Mouse (Mus musculus) intestine, embryonic 16.5 days (tissue): Measurements from ENCODE around the gene Nacad. TPM values are rescaled to one million over a fixed set of nuclear protein-coding genes. Genes with fewer than 3 reads are reported as not detected.

ENCODE experiments used
- ATAC-seq: fragments of 200-750 bp; cut with Nextera tagmentation; 2 replicates; pipeline ENCODE4 v1.8.0; 2017; ENCODE audit warnings: moderate TSS enrichment, moderate library complexity
- H3K27ac ChIP-seq: fragments of 300-500 bp; sonication (generic); 2 replicates; pipeline ENCODE4 v1.5.1; 2014; ENCODE audit warnings: mild to moderate bottlenecking, low read length
- H3K27me3 ChIP-seq: fragments of 300-500 bp; sonication (generic); replicated peaks from 2 replicates; pipeline ENCODE4 v1.6.1; 2014; ENCODE audit warnings: low read length, control low read depth, mixed read lengths; ENCODE audit not compliant: control insufficient read depth, insufficient read depth
- H3K36me3 ChIP-seq: fragments of 300-500 bp; sonication (generic); 2 replicates; pipeline ENCODE4 v1.6.1; 2014; ENCODE audit warnings: low read length, control low read depth; ENCODE audit not compliant: control insufficient read depth, insufficient read depth
- H3K4me1 ChIP-seq: fragments of 300-500 bp; sonication (generic); 2 replicates; pipeline ENCODE4 v1.6.1; 2014; ENCODE audit warnings: low read length, control low read depth, mixed read lengths; ENCODE audit not compliant: control insufficient read depth, insufficient read depth
- H3K4me2 ChIP-seq: fragments of 300-500 bp; sonication (generic); 2 replicates; pipeline ENCODE4 v1.6.1; 2014; ENCODE audit warnings: low read depth, low read length, control low read depth
- H3K4me3 ChIP-seq: fragments of 300-500 bp; sonication (generic); 2 replicates; pipeline ENCODE4 v1.5.1; 2014; ENCODE audit warnings: mild to moderate bottlenecking, low read length
- H3K9ac ChIP-seq: fragments of 300-500 bp; sonication (generic); 2 replicates; pipeline ENCODE4 v1.6.1; 2014; ENCODE audit warnings: low read depth, low read length
- H3K9me3 ChIP-seq: fragments of 300-500 bp; sonication (generic); 2 replicates; pipeline ENCODE4 v1.6.1; 2016; ENCODE audit warnings: low read length, control low read depth; ENCODE audit not compliant: control insufficient read depth
- WGBS: fragments of 180-500 bp; shearing (Covaris S2); extraction: QIAGEN DNeasy Blood & Tissue Kit; methylation state at CpG from one replicate; pipeline ENCODE4 v1.1.7; 2014; 5-methylcytosine and 5-hydroxymethylcytosine counted together
- polyA plus RNA-seq: library from polyadenylated mRNA; unstranded; fragments of >200 nt; fragmentation: Nextera tagmentation; extraction: Ambion mirVana; gene quantifications from 2 replicates; pipeline ENCODE4 v1.2.1, GENCODE M21; 2015

Nacad gene
- polyA plus RNA-seq, 1 experiment from 2014 or later, result 5.5 TPM

DNA sequence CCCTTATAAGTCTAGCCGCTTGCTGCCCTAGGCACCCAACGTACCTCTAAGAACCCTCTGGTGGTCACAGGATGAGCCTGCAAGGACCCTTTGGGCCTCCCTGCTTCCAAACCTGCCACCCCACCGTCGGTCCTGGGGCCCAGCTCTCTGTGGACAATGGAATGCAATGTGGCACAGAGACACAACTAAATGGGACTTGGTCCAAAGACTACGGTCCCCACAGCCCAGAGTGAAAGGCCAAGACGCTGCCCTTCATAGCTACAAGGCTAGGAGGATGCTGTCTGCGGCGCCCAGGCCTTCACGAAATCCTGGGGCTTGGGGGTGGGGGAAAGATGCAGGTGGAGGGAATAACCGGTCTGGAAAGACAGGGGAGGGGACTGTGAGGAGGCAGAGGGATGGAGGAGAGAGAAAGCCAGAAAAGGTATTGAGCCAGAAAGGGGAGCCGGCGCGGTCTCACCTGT lies 802 bp downstream of the Nacad start:
- Histone ChIP-seq H3K4me2 (peak overlapping the region; percentile 70), H3K9ac (peak overlapping the region; percentile 61), H3K9me3 (no peaks in the 10 kb centered on the region), H3K4me3 (peak overlapping the region; percentile 49), H3K36me3 (no peaks in the 10 kb centered on the region), H3K4me1 (peaks cover 21% of the 10 kb centered on the region), H3K27ac (0 out of 2 replicates have a peak overlapping the region, but pooled peaks have one; percentile 18), H3K27me3 (peaks cover 21% of the 10 kb centered on the region; the same call in 1 of the 2 replicates)
- ATAC-seq, result no peak
- 19% methylated on average over 13 of the region's 13 CpGs for WGBS

DNA sequence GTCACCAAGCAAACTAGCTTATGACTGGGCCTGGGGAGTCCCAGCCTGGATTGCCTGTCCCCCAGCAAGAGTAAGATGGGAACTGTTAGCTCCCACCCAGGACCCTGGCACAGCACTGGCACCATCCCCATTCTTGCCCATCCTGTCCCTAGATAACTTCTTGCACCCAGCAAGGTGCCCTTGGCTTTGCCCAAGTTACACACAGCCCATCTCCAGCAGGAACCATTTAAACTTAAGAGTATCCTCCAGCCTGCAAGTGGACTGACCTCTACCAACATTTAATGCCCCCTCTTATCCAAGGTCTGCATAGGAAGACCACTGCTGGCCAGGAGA lies 1.3 kb downstream of the Nacad start:
- H3K9ac ChIP-seq, result no peak overlapping the region
- peaks cover 21% of the 10 kb centered on the region; the same call in 1 of the 2 replicates for H3K27me3 ChIP-seq
- H3K4me2 ChIP-seq, result peak overlapping the region; percentile 70; the same call in 1 of the 2 replicates
- no peak overlapping the region for H3K27ac ChIP-seq
- no peaks in the 10 kb centered on the region for H3K9me3 ChIP-seq
- H3K36me3 ChIP-seq, result no peaks in the 10 kb centered on the region
- ATAC-seq, result no peak
- peaks cover 21% of the 10 kb centered on the region for H3K4me1 ChIP-seq
- H3K4me3 ChIP-seq, result peak overlapping the region; percentile 49

DNA sequence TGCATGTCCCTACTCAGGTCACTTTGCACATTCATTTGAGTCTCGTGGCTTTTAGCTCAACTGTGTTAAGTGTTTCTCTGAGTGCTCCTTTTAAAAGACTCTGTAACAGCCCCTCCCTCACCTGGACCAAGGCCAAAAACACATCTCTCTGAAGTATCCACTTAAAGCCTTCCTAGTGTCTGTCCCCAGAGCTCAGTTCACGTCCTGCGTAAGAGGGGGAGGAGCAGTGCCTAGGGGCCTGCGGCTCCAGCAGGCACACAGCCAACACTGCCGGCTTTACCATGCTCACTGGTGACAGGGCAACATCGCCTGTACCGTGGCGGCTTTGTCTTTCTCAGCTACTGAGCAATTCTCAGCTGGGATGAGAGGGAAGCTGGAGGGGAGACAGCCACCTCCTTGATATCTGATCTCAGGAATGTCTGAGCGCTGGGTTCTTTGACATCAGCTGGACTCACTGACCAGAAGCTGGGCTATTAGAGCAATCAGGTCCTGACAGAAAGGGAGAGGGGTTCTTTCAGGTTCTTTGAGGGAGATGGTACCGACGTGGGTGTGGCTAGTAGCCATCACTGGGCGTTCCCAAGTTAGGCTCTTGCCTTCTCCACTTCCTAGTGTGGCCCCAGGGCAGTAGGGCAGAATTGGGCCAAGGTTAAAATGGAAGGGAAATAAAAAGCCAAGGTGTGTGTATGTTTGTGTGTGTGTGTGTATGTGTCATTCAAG lies 1.8 kb downstream of the Nacad start:
- peak; percentile 31; the same call in 1 of the 2 replicates for ATAC-seq
- H3K9ac ChIP-seq, result peak overlapping the region; percentile 22; the same call in 1 of the 2 replicates
- no peaks in the 10 kb centered on the region for H3K36me3 ChIP-seq
- H3K9me3 ChIP-seq, result no peaks in the 10 kb centered on the region
- peak overlapping the region; percentile 37 for H3K4me2 ChIP-seq
- H3K27ac ChIP-seq, result no peak overlapping the region
- H3K4me1 ChIP-seq, result peaks cover 27% of the 10 kb centered on the region
- H3K27me3 ChIP-seq, result peaks cover 21% of the 10 kb centered on the region; the same call in 1 of the 2 replicates
- 17% methylated on average over 12 of the region's 12 CpGs for WGBS
- peak overlapping the region; percentile 2; the same call in 1 of the 2 replicates for H3K4me3 ChIP-seq

DNA sequence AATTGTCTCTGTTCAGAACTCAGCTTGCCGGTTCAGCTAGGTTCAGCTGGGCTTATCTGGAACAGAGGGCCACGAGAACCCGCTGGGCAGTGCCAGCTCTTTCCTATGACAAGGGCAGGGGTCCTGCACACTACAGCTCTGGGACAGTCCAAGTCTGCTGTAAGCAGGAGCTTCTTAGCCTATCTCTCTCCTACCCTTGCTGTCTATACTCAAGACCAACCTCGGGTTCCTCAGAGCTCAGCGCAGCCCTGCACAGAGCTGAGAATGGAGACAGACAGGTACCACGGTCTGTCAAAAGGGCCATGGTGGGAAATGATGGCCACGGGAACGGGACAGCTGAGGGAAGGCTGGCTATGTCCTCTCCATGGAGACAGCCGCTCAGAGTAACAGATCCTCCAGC lies 2.6 kb downstream of the Nacad start:
- no peak for ATAC-seq
- no peaks in the 10 kb centered on the region for H3K36me3 ChIP-seq
- 76% methylated on average over 9 of the region's 9 CpGs for WGBS

DNA sequence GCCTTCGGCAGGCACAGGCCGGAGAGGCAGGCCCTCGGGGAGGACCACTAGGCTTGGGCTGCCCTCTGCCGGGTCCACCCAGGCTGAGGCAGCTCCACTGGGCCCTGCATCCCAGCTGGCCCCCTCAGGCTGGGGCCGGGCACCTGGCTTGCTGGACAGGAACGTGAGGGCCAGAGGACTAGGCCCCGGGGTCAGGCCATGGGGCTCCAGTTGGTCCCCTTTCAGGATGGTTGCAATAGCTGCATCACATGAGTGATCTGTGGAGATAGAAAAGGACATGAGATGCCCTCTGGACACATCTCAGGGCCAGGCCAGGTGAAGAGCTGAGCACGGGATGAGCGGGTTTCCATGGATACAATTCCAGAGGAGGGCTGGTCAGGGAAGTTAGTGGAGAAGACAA lies 3.2 kb downstream of the Nacad start:
- Histone ChIP-seq H3K36me3 (no peaks in the 10 kb centered on the region), H3K9me3 (no peaks in the 10 kb centered on the region), H3K4me3 (no peak overlapping the region), H3K4me1 (peaks cover 35% of the 10 kb centered on the region), H3K9ac (no peak overlapping the region), H3K27me3 (peaks cover 21% of the 10 kb centered on the region; the same call in 1 of the 2 replicates), H3K27ac (no peak overlapping the region), H3K4me2 (no peak overlapping the region)
- no peak for ATAC-seq
- WGBS, result 73% methylated on average over 9 of the region's 9 CpGs

More for the DNA sequence above, 2.6 kb downstream of the Nacad start:
- Histone ChIP-seq H3K27ac (no peak overlapping the region), H3K4me3 (no peak overlapping the region), H3K9me3 (no peaks in the 10 kb centered on the region), H3K4me1 (peaks cover 31% of the 10 kb centered on the region), H3K27me3 (peaks cover 21% of the 10 kb centered on the region; the same call in 1 of the 2 replicates), H3K9ac (no peak overlapping the region), H3K4me2 (no peak overlapping the region)

DNA sequence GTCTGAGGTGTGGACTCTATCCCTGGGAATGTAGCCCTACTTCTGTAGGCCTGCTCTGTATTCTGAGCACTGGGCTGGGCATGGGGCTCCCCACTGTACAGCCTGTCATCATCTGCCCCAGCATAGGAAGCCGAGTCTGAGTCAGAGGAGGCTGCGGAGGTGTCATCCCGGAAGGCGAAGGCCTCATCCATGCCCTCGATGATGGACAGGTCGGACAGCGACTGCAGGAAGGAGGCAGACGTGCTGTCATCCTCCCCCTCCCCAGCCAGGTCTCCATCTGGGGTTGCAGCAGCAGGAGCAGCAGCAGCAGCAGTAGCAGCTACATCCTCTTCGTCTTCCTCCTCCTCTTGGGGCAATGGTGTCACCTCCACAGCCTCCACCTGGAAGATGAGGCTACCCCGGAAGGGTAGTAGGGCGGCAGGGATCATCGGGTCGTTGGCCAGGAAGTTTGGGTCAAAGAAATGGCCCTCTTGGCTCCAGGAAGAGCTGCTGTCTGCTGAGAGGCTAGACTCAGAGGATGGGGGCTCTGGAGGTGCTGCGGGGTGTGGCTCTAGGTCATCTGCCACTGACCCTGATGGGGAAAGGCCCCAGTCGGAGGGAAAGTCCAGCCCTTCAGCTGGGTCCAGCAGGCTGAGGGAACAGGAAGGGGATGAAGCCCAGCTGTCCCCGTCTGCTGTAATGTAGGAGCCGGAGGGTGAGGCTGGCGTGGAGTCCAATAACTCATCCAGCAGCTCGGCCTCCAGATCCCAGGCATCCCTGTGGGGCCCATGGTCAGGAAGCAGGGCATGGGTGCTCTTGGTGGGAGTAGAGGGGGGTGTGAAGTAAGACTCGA lies 4.0 kb downstream of the Nacad start:
- no peak overlapping the region for H3K9ac ChIP-seq
- no peak overlapping the region for H3K27ac ChIP-seq
- no peaks in the 10 kb centered on the region; the same call in 1 of the 2 replicates for H3K36me3 ChIP-seq
- no peak for ATAC-seq
- peaks cover 21% of the 10 kb centered on the region; the same call in 1 of the 2 replicates for H3K27me3 ChIP-seq
- 69% methylated on average over 20 of the region's 20 CpGs for WGBS
- no peak overlapping the region for H3K4me2 ChIP-seq
- H3K4me3 ChIP-seq, result no peak overlapping the region
- peaks cover 35% of the 10 kb centered on the region for H3K4me1 ChIP-seq
- no peaks in the 10 kb centered on the region for H3K9me3 ChIP-seq

DNA sequence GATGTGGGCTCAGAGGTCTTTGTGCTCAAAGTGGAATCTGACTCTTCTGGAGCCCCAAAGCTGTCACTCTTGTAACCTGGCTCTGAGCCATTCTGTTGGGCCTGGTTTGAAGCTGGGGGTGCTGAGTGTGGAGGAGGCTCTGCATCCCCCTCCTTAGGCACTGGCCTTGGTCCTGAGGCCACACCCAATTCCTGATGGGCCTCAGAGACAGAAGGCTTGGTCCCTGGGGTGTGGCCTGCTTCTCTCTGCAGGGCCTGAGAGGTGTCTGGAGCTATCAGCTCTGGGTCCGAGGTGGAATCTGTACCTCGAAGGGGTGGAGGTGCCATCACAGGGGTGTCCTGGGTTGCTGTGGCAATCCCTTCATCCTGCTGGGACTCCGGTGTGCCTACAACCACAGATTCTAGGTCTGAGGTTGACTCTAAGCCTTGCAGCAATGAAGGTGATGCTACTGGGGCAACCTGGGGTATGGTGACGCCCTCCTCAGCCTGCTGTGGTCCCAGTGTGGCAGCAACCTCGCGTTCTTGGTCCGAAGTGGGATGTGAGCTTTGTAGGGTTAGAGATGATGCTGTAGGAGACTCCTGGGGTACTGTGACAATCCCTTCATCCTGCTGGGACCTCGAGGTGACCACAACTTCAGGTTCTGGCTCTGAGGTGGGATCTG lies 5.4 kb downstream of the Nacad start:
- no peak for ATAC-seq
- Histone ChIP-seq H3K9ac (no peak overlapping the region), H3K9me3 (no peaks in the 10 kb centered on the region), H3K4me1 (peaks cover 31% of the 10 kb centered on the region), H3K27me3 (peaks cover 9% of the 10 kb centered on the region; the same call in 1 of the 2 replicates), H3K27ac (no peak overlapping the region), H3K4me2 (no peak overlapping the region), H3K4me3 (no peak overlapping the region), H3K36me3 (peaks cover 10% of the 10 kb centered on the region)
- 86% methylated on average over 8 of the region's 8 CpGs for WGBS

DNA sequence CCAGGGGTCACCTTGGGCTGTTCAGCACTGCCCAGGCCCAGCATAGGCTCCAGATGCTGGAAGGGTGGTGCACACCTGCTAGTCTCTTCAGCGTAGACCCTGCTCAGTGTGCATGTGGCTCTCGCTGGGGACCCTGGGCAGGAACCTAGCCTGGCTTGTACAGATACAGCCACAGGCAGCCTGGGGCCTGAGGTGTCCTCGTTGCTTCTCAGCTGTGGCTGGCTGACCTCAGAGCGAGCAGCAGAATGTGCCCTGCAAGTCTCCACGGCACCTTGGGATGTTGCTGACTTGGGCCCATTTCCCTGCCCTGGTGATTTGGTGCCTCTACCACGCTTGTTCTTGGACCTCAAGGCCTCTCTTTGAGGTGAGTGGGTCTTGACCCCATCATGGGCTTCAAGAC lies 6.0 kb downstream of the Nacad start:
- Histone ChIP-seq H3K4me2 (no peak overlapping the region), H3K27ac (no peak overlapping the region), H3K27me3 (peaks cover 3% of the 10 kb centered on the region; the same call in 1 of the 2 replicates), H3K9me3 (no peaks in the 10 kb centered on the region), H3K36me3 (peaks cover 12% of the 10 kb centered on the region), H3K4me3 (no peak overlapping the region), H3K9ac (no peak overlapping the region), H3K4me1 (peaks cover 26% of the 10 kb centered on the region)
- 84% methylated on average over 6 of the region's 6 CpGs for WGBS
- no peak for ATAC-seq
